Mouse (Mus musculus) kidney, embryonic 14.5 days (tissue): ENCODE measurements around the gene Mgst2. TPM values are rescaled to one million over a fixed set of nuclear protein-coding genes. Genes with fewer than 3 reads are reported as not detected.

Source experiments
- ATAC-seq: fragments of 200-750 bp; cut with Nextera tagmentation; 2 replicates; pipeline ENCODE4 v1.8.0; 2017; ENCODE audit warnings: moderate number of reproducible peaks, mild to moderate bottlenecking, moderate TSS enrichment, moderate library complexity; ENCODE audit not compliant: low FRiP score, low TSS enrichment
- H3K27ac ChIP-seq: fragments of 300-500 bp; sonication (generic); 2 replicates; pipeline ENCODE4 v1.5.1; 2014; ENCODE audit warnings: low read depth, mild to moderate bottlenecking, low read length, moderate library complexity, mixed read lengths
- H3K27me3 ChIP-seq: fragments of 300-500 bp; sonication (generic); 2 replicates; pipeline ENCODE4 v1.6.1; 2014; ENCODE audit warnings: mild to moderate bottlenecking, low read length; ENCODE audit not compliant: control insufficient read depth, insufficient read depth
- H3K36me3 ChIP-seq: fragments of 300-500 bp; sonication (generic); 2 replicates; pipeline ENCODE4 v1.6.1; 2014; ENCODE audit warnings: low read length, mixed read lengths; ENCODE audit not compliant: control insufficient read depth, insufficient read depth
- H3K4me1 ChIP-seq: fragments of 300-500 bp; sonication (generic); 2 replicates; pipeline ENCODE4 v1.6.1; 2014; ENCODE audit warnings: low read length, mixed read lengths; ENCODE audit not compliant: control insufficient read depth, insufficient read depth
- H3K4me2 ChIP-seq: fragments of 300-500 bp; sonication (generic); replicated peaks from 2 replicates; pipeline ENCODE4 v1.6.1; 2014; ENCODE audit warnings: low read depth, mild to moderate bottlenecking, low read length
- H3K4me3 ChIP-seq: fragments of 300-500 bp; sonication (generic); 2 replicates; pipeline ENCODE4 v1.5.1; 2014; ENCODE audit warnings: mild to moderate bottlenecking, low read length
- H3K9ac ChIP-seq: fragments of 300-500 bp; sonication (generic); 2 replicates; pipeline ENCODE4 v1.6.1; 2014; ENCODE audit warnings: low read depth, mild to moderate bottlenecking, low read length, moderate library complexity
- H3K9me3 ChIP-seq: fragments of 300-500 bp; sonication (generic); 2 replicates; pipeline ENCODE4 v1.6.1; 2016; ENCODE audit warnings: low read length; ENCODE audit not compliant: control insufficient read depth
- WGBS: fragments of 180-500 bp; shearing (Covaris S2); extraction: QIAGEN DNeasy Blood & Tissue Kit; methylation state at CpG from one replicate; pipeline ENCODE4 v1.1.7; 2014; 5-methylcytosine and 5-hydroxymethylcytosine counted together
- polyA plus RNA-seq: library from polyadenylated mRNA; unstranded; fragments of >200 nt; fragmentation: Nextera tagmentation; extraction: Ambion mirVana; gene quantifications from 2 replicates; pipeline ENCODE4 v1.2.1, GENCODE M21; 2014

Gene Mgst2
- polyA plus RNA-seq, 1 experiment from 2014 or later: 0.51 TPM

DNA sequence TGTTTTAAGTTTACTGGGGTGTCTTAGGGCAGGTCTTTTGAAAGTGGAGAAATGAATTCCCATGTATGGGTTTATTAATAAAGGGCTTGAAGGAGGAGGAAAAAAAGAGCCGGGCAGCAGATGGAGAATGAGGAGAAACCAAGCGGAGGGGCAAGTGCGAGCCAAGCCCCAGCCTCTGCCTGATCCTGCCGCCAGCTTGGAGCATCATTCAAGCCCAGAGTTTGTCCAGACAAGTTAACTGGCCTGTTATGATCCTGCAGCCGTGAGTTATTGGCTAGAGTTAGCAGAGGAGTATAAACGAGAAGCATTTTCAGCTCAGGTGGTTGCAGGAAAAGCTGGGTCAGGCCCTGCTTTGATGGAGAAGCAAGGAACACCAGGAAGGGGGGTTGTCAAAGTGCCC, 26.2 kb downstream of the Mgst2 start:
- 88% methylated on average over 6 of the region's 6 CpGs for WGBS
- Histone ChIP-seq H3K9me3 (no peaks in the 10 kb centered on the region), H3K4me2 (no peak overlapping the region), H3K4me3 (no peak overlapping the region), H3K36me3 (peaks cover 20% of the 10 kb centered on the region), H3K27me3 (no peaks in the 10 kb centered on the region), H3K4me1 (no peaks in the 10 kb centered on the region), H3K27ac (no peak overlapping the region), H3K9ac (no peak overlapping the region)
- ATAC-seq: no peak

DNA sequence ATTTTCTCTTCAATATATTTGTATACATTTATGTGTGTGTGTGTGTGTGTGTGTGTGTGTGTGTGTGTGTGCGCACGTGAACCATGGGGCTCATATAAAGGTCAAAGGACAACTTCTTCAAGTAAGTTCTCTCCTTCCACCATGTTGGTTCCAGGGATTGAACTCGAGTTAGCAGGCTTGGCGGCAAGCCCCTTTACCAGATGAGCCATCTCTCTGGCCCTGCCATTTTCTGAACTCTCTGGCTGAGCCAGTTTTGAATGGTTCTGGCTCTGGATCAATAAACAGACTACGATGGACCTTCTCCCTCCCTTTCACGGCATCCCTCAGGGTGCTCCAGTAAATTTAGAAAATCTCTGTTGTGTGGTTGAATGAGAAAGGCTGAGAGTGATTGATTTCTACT, 26.6 kb downstream of the Mgst2 start:
- no peaks in the 10 kb centered on the region for H3K4me1 ChIP-seq
- no peak overlapping the region for H3K9ac ChIP-seq
- H3K4me2 ChIP-seq: no peak overlapping the region
- H3K27me3 ChIP-seq: no peaks in the 10 kb centered on the region
- ATAC-seq: no peak
- WGBS: 87% methylated on average over 6 of the region's 6 CpGs
- no peak overlapping the region for H3K4me3 ChIP-seq
- H3K9me3 ChIP-seq: no peaks in the 10 kb centered on the region
- peaks cover 20% of the 10 kb centered on the region for H3K36me3 ChIP-seq
- H3K27ac ChIP-seq: no peak overlapping the region

- 85% methylated on average over 8 of the region's 8 CpGs for WGBS
- H3K9ac ChIP-seq: no peak overlapping the region
- no peaks in the 10 kb centered on the region for H3K9me3 ChIP-seq
- no peak overlapping the region for H3K27ac ChIP-seq
- ATAC-seq: no peak
- no peaks in the 10 kb centered on the region for H3K4me1 ChIP-seq
- H3K4me3 ChIP-seq: no peak overlapping the region
- no peak overlapping the region for H3K4me2 ChIP-seq
- H3K36me3 ChIP-seq: peaks cover 20% of the 10 kb centered on the region
- H3K27me3 ChIP-seq: no peaks in the 10 kb centered on the region
Observed at GRCm38 (mm10) chr3:51688725-51689124, 28.6 kb downstream of the Mgst2 start.

DNA sequence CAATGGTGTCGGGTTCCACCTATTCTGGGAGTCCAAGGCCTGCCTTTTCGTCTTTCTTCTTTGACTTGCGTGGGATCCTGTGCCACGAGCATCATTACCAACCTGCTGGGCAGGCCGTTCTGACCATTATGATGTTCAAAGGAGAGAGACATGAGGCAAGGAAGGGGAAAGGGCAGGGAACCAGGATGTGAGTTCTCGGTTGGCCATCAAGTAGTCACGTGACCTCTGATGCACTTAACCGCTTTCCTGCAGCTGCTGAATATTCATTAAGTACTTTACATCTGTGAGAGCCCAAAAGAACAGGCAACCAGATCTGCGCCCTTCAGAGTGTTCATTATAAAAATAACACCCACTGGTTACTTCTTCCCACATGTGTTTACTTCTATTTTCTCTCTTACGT, 33.0 kb downstream of the Mgst2 start:
- Histone ChIP-seq H3K9ac (no peak overlapping the region), H3K4me2 (no peak overlapping the region), H3K9me3 (no peaks in the 10 kb centered on the region), H3K4me3 (no peak overlapping the region), H3K36me3 (peaks cover 22% of the 10 kb centered on the region), H3K27ac (no peak overlapping the region), H3K4me1 (no peaks in the 10 kb centered on the region), H3K27me3 (no peaks in the 10 kb centered on the region)
- ATAC-seq: no peak
- WGBS: 88% methylated on average over 10 of the region's 10 CpGs

- 88% methylated on average over 14 of the region's 14 CpGs for WGBS
- Histone ChIP-seq H3K27me3 (no peaks in the 10 kb centered on the region), H3K9me3 (no peaks in the 10 kb centered on the region), H3K4me3 (no peak overlapping the region), H3K9ac (no peak overlapping the region), H3K36me3 (peaks cover 16% of the 10 kb centered on the region), H3K27ac (no peak overlapping the region), H3K4me2 (no peak overlapping the region), H3K4me1 (no peaks in the 10 kb centered on the region)
- no peak for ATAC-seq
Observed at GRCm38 (mm10) chr3:51694576-51694975, 34.4 kb downstream of the Mgst2 start.

- H3K27me3 ChIP-seq: no peaks in the 10 kb centered on the region
- no peak overlapping the region for H3K9ac ChIP-seq
- H3K9me3 ChIP-seq: no peaks in the 10 kb centered on the region
- H3K4me2 ChIP-seq: no peak overlapping the region
- H3K4me3 ChIP-seq: no peak overlapping the region
- no peak overlapping the region for H3K27ac ChIP-seq
- ATAC-seq: no peak
- whole genome bisulfite sequencing: 87% methylated on average over 3 of the region's 3 CpGs
- peaks cover 7% of the 10 kb centered on the region; the same call in 1 of the 2 replicates for H3K36me3 ChIP-seq
- 0 out of 2 replicates have a peak, but pooled peaks cover 4% of the 10 kb centered on the region for H3K4me1 ChIP-seq
Observed at GRCm38 (mm10) chr3:51695713-51696112, 35.6 kb downstream of the Mgst2 start.

DNA sequence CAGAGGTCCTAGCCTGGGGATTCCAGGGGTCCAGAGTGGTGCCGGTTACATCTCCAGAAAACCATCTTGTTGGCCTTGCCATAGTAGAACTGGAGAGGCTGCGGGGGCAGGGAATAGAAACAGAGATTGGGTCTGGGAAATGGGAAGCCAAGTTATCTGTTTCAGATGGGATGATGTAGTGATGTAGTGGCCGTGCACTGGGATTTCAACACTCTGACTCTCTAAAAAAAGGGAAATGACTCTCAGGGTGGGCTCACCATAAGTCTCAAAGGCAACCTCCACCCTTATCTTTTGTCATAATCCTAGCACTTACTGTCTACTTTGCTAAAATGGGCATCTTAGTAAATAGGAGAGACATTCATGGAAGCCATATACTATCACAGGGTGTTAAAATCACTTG, 37.8 kb downstream of the Mgst2 start:
- no peak overlapping the region for H3K27ac ChIP-seq
- peaks cover 16% of the 10 kb centered on the region for H3K4me1 ChIP-seq
- peaks cover 4% of the 10 kb centered on the region; the same call in 1 of the 2 replicates for H3K36me3 ChIP-seq
- 89% methylated on average over 3 of the region's 3 CpGs for WGBS
- H3K4me3 ChIP-seq: no peak overlapping the region
- no peak for ATAC-seq
- no peak overlapping the region for H3K4me2 ChIP-seq
- no peak overlapping the region for H3K9ac ChIP-seq
- no peaks in the 10 kb centered on the region for H3K9me3 ChIP-seq
- H3K27me3 ChIP-seq: no peaks in the 10 kb centered on the region

DNA sequence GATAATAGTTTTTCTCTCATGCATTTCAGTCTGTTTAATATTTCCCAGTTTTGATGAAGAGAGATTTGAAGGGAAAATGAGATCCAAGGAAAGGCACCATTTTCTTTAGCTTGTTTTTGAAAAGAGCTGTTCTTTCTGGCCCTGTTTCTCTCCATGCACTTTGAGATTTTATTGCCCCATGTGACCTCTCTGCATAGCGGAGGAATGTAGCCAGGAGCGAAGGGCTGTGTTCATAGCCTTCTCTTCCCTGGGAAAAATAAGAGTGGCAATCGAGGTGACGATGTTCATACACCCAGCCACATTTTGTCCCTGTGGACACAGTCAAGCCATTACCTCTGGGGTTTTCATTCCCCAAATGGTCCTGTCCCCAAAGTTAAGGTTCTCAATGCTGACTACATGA, 40.0 kb downstream of the Mgst2 start:
- Histone ChIP-seq H3K9ac (no peak overlapping the region; the same call in 1 of the 2 replicates), H3K4me1 (peaks cover 19% of the 10 kb centered on the region), H3K4me2 (no peak overlapping the region), H3K4me3 (no peak overlapping the region), H3K27me3 (no peaks in the 10 kb centered on the region), H3K36me3 (peaks cover 4% of the 10 kb centered on the region; the same call in 1 of the 2 replicates), H3K27ac (no peak overlapping the region), H3K9me3 (no peaks in the 10 kb centered on the region)
- WGBS: 35% methylated on average over 4 of the region's 4 CpGs
- ATAC-seq: no peak

GRCm38 (mm10) chr3:51700731-51701280, 40.6 kb downstream of the Mgst2 start:
- H3K4me3 ChIP-seq: peak overlapping the region; percentile 38
- H3K4me1 ChIP-seq: peaks cover 19% of the 10 kb centered on the region
- H3K27me3 ChIP-seq: no peaks in the 10 kb centered on the region
- ATAC-seq: no peak
- peak overlapping the region; percentile 70 for H3K4me2 ChIP-seq
- peaks cover 4% of the 10 kb centered on the region; the same call in 1 of the 2 replicates for H3K36me3 ChIP-seq
- no peak overlapping the region; the same call in 1 of the 2 replicates for H3K27ac ChIP-seq
- peak overlapping the region; percentile 55 for H3K9ac ChIP-seq
- no peaks in the 10 kb centered on the region for H3K9me3 ChIP-seq
- WGBS: 20% methylated on average over 15 of the region's 15 CpGs
